Mouse (Mus musculus) forebrain, embryonic 16.5 days (tissue): ENCODE measurements at regions not wholly inside any gene's neighbourhood (a gene's known extent, or its start where the extent isn't known, plus 50 kb on each side); places are given as distances from the start of the nearest gene placed in this dataset.

Experiments
- ATAC-seq: fragments of 200-750 bp; cut with Nextera tagmentation; 2 replicates; pipeline ENCODE4 v1.8.0; 2017; ENCODE audit warnings: mild to moderate bottlenecking, moderate library complexity
- H3K27ac ChIP-seq: fragments of 300-500 bp; sonication (generic); 2 replicates; pipeline ENCODE4 v1.5.1; 2014; ENCODE audit warnings: low read length, control low read depth
- H3K27me3 ChIP-seq: fragments of 300-500 bp; sonication (generic); replicated peaks from 2 replicates; pipeline ENCODE4 v1.6.1; 2014; ENCODE audit warnings: low read length; ENCODE audit not compliant: control insufficient read depth, insufficient read depth
- H3K36me3 ChIP-seq: fragments of 300-500 bp; sonication (generic); 2 replicates; pipeline ENCODE4 v1.6.1; 2014; ENCODE audit not compliant: control insufficient read depth, insufficient read depth
- H3K4me1 ChIP-seq: fragments of 300-500 bp; sonication (generic); replicated peaks from 2 replicates; pipeline ENCODE4 v1.6.1; 2014; ENCODE audit warnings: low read length; ENCODE audit not compliant: control insufficient read depth, insufficient read depth
- H3K4me2 ChIP-seq: fragments of 300-500 bp; sonication (generic); 2 replicates; pipeline ENCODE4 v1.6.1; 2014; ENCODE audit warnings: mild to moderate bottlenecking, low read length, control low read depth
- H3K4me3 ChIP-seq: fragments of 300-500 bp; sonication (generic); replicated peaks from 2 replicates; pipeline ENCODE4 v1.5.1; 2014; ENCODE audit warnings: mild to moderate bottlenecking, low read length, control low read depth
- H3K9ac ChIP-seq: fragments of 300-500 bp; sonication (generic); replicated peaks from 2 replicates; pipeline ENCODE4 v1.6.1; 2014; ENCODE audit warnings: low read depth, low read length, control low read depth
- H3K9me3 ChIP-seq: fragments of 300-500 bp; sonication (generic); 2 replicates; pipeline ENCODE4 v1.6.1; 2016; ENCODE audit warnings: low read length; ENCODE audit not compliant: control insufficient read depth
- WGBS: fragments of 180-500 bp; shearing (Covaris S2); extraction: QIAGEN DNeasy Blood & Tissue Kit; methylation state at CpG from one replicate; pipeline ENCODE4 v1.1.7; 2014; 5-methylcytosine and 5-hydroxymethylcytosine counted together

- WGBS, result 73% methylated on average over 1 of the region's 1 CpGs
- Histone ChIP-seq H3K9ac (no peak overlapping the region), H3K27me3 (no peaks in the 10 kb centered on the region), H3K36me3 (no peaks in the 10 kb centered on the region), H3K9me3 (no peaks in the 10 kb centered on the region), H3K4me3 (no peak overlapping the region), H3K4me1 (no peaks in the 10 kb centered on the region), H3K4me2 (no peak overlapping the region), H3K27ac (no peak overlapping the region)
- peak; percentile 62 for ATAC-seq
Measured at GRCm38 (mm10) chr3:39265606-39266005, 378.9 kb downstream of the Fat4 start.

- H3K27ac ChIP-seq, result no peak overlapping the region
- H3K4me1 ChIP-seq, result no peaks in the 10 kb centered on the region
- ATAC-seq, result no peak
- WGBS, result 80% methylated on average over 3 of the region's 3 CpGs
- no peaks in the 10 kb centered on the region for H3K27me3 ChIP-seq
- no peak overlapping the region for H3K4me2 ChIP-seq
- H3K9ac ChIP-seq, result no peak overlapping the region
- H3K4me3 ChIP-seq, result no peak overlapping the region
- no peaks in the 10 kb centered on the region for H3K9me3 ChIP-seq
- no peaks in the 10 kb centered on the region for H3K36me3 ChIP-seq
Measured at GRCm38 (mm10) chr3:39269388-39269787, 382.6 kb downstream of the Fat4 start.

GRCm38 (mm10) chr3:39272616-39273015 lies 385.9 kb downstream of the Fat4 start:
- ATAC-seq, result no peak
- H3K4me3 ChIP-seq, result no peak overlapping the region
- no peak overlapping the region for H3K27ac ChIP-seq
- no peaks in the 10 kb centered on the region for H3K36me3 ChIP-seq
- H3K9me3 ChIP-seq, result no peaks in the 10 kb centered on the region
- 90% methylated on average over 1 of the region's 1 CpGs for WGBS
- H3K4me2 ChIP-seq, result no peak overlapping the region
- H3K27me3 ChIP-seq, result no peaks in the 10 kb centered on the region
- no peak overlapping the region for H3K9ac ChIP-seq
- H3K4me1 ChIP-seq, result no peaks in the 10 kb centered on the region

- Histone ChIP-seq H3K9me3 (no peaks in the 10 kb centered on the region), H3K4me1 (no peaks in the 10 kb centered on the region), H3K4me2 (no peak overlapping the region), H3K4me3 (no peak overlapping the region), H3K36me3 (no peaks in the 10 kb centered on the region), H3K27ac (no peak overlapping the region), H3K9ac (no peak overlapping the region), H3K27me3 (no peaks in the 10 kb centered on the region)
- no peak for ATAC-seq
- WGBS, result 76% methylated on average over 4 of the region's 4 CpGs
Measured at GRCm38 (mm10) chr3:39276897-39277296, 390.2 kb downstream of the Fat4 start.

GRCm38 (mm10) chr3:39277310-39277709 lies 390.6 kb downstream of the Fat4 start:
- WGBS, result 78% methylated on average over 6 of the region's 6 CpGs
- no peak overlapping the region for H3K4me2 ChIP-seq

GRCm38 (mm10) chr3:39295255-39295654 lies 408.5 kb downstream of the Fat4 start:
- Histone ChIP-seq H3K36me3 (no peaks in the 10 kb centered on the region), H3K9ac (no peak overlapping the region), H3K4me3 (no peak overlapping the region), H3K27ac (no peak overlapping the region), H3K4me2 (no peak overlapping the region), H3K4me1 (no peaks in the 10 kb centered on the region), H3K27me3 (no peaks in the 10 kb centered on the region), H3K9me3 (no peaks in the 10 kb centered on the region)
- 90% methylated on average over 3 of the region's 3 CpGs for WGBS
- ATAC-seq, result no peak

More at GRCm38 (mm10) chr3:39277310-39277709, 390.6 kb downstream of the Fat4 start:
- no peak for ATAC-seq
- H3K36me3 ChIP-seq, result no peaks in the 10 kb centered on the region
- no peaks in the 10 kb centered on the region for H3K9me3 ChIP-seq
- H3K27me3 ChIP-seq, result no peaks in the 10 kb centered on the region
- H3K4me1 ChIP-seq, result no peaks in the 10 kb centered on the region
- no peak overlapping the region for H3K9ac ChIP-seq
- no peak overlapping the region for H3K4me3 ChIP-seq
- no peak overlapping the region for H3K27ac ChIP-seq

- H3K4me2 ChIP-seq, result no peak overlapping the region
- no peak overlapping the region for H3K4me3 ChIP-seq
- no peak overlapping the region for H3K9ac ChIP-seq
- no peaks in the 10 kb centered on the region for H3K36me3 ChIP-seq
- no peaks in the 10 kb centered on the region for H3K4me1 ChIP-seq
- WGBS, result 80% methylated on average over 4 of the region's 4 CpGs
- H3K9me3 ChIP-seq, result no peaks in the 10 kb centered on the region
- no peak overlapping the region for H3K27ac ChIP-seq
- ATAC-seq, result no peak
- no peaks in the 10 kb centered on the region for H3K27me3 ChIP-seq
Measured at GRCm38 (mm10) chr3:39296257-39296656, 409.5 kb downstream of the Fat4 start.

GRCm38 (mm10) chr3:39309487-39309886 lies 422.7 kb downstream of the Fat4 start:
- no peaks in the 10 kb centered on the region for H3K9me3 ChIP-seq
- H3K4me2 ChIP-seq, result no peak overlapping the region
- 82% methylated on average over 1 of the region's 1 CpGs for WGBS
- H3K27me3 ChIP-seq, result no peaks in the 10 kb centered on the region
- H3K4me3 ChIP-seq, result no peak overlapping the region
- no peaks in the 10 kb centered on the region for H3K4me1 ChIP-seq
- ATAC-seq, result no peak
- no peaks in the 10 kb centered on the region for H3K36me3 ChIP-seq
- no peak overlapping the region for H3K9ac ChIP-seq
- no peak overlapping the region for H3K27ac ChIP-seq

- Histone ChIP-seq H3K4me1 (no peaks in the 10 kb centered on the region), H3K9me3 (no peaks in the 10 kb centered on the region), H3K9ac (no peak overlapping the region), H3K27ac (no peak overlapping the region), H3K4me3 (no peak overlapping the region), H3K27me3 (no peaks in the 10 kb centered on the region), H3K4me2 (no peak overlapping the region), H3K36me3 (no peaks in the 10 kb centered on the region)
- 55% methylated on average over 4 of the region's 4 CpGs for WGBS
- ATAC-seq, result no peak
Measured at GRCm38 (mm10) chr3:39313563-39313962, 426.8 kb downstream of the Fat4 start.

GRCm38 (mm10) chr3:39320851-39321250 lies 434.1 kb downstream of the Fat4 start:
- no peak overlapping the region for H3K4me3 ChIP-seq
- no peak overlapping the region for H3K9ac ChIP-seq
- H3K27ac ChIP-seq, result no peak overlapping the region
- H3K4me1 ChIP-seq, result peaks cover 3% of the 10 kb centered on the region
- H3K9me3 ChIP-seq, result no peaks in the 10 kb centered on the region
- H3K4me2 ChIP-seq, result no peak overlapping the region
- 22% methylated on average over 7 of the region's 7 CpGs for WGBS
- H3K27me3 ChIP-seq, result no peaks in the 10 kb centered on the region
- no peak for ATAC-seq
- no peaks in the 10 kb centered on the region for H3K36me3 ChIP-seq
